Mouse (Mus musculus): ENCODE measurements at regions not wholly inside any gene's neighbourhood (a gene's known extent, or its start where the extent isn't known, plus 50 kb on each side); places are given as distances from the start of the nearest gene placed in this dataset.
"Not testable (repeated sequence)": the region's sequence is repeated elsewhere in the genome, so short reads cannot be mapped to it uniquely, and the experiment has no call there.

DNA sequence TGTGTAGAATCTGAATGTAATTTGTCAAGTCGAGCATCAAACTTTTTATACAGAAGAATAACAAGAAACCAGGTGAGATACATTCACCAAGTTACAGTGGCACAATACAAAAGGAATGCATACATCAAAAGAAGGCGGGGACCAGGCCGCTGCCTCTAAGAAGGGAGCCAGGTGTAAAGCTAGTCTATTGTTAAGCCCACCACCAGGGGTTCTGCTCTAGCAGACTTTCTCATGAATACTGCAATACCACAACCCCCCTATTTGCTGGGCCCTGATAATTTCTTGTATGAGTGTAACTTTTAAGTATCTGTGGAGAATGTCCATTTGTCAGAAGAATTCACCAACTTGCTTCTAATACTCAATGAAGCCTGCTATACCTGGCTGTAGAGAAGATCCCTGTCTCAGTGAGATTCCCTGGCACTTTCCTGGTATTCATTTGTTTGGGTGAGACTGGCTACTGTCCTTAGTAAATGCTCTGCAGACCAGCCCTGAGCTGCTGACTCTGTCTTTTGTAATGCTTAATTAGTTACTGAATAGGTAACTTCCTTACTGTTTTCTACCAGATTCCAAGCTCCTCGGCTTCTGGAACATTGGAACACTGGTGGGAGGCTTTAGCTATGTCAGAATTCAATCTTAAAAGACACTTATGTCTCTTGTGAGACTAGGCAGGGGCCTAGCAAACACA is 335.7 kb downstream of the Tbl1xr1 start:
- not testable (repeated sequence) for H3K4me2 ChIP-seq (ENCODE audit: low read depth); H3K36me3 ChIP-seq (ENCODE audit: control insufficient read depth, insufficient read depth, low read length); H3K4me3 ChIP-seq (ENCODE audit: low read depth, low read length); H3K9me3 ChIP-seq (ENCODE audit: control insufficient read depth, low read length); H3K27me3 ChIP-seq (ENCODE audit: control insufficient read depth, insufficient read depth, low read length); H3K4me1 ChIP-seq (ENCODE audit: control insufficient read depth, insufficient read depth, low read length); ATAC-seq (ENCODE audit: insufficient read depth, low FRiP score, low TSS enrichment); H3K9ac ChIP-seq (ENCODE audit: low read length); H3K27ac ChIP-seq (ENCODE audit: low read depth, low read length); DNase-seq (ENCODE audit: low spot score)
- WGBS: 74% methylated on average over 4 of the region's 4 CpGs

DNA sequence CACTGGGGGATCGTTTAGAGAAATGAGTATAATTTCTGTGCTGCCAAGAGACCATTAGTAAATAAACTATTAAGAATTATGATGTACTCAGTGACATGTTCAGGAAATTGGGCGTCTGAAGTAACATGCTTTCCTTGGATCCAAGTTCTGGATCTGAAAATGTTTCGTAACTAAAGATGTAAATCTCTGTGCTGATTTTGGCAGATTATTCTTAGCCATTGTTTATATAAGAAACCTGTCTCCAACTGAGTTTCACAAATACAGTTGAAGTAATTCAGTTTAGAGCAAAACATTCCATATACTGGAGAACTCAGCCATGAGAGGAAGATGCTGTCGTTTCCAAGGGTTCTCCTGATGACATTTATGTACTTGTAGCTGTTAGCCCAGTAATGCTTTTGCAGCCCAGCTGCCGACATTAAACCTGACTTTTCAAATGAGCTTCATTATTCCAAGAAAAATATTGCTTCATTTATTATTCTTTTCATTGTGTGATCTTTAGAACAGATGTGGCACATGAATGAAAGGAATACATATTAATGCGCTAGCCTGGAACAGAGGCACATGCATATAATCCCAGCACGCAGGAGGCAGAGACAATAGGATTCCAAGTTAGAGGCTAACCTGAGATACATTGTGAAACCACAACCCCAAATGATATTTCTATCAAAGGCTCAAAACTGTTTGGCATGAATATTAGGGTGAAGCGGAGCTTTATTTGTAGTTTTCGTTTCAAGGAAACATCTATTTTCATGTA is 361.8 kb downstream of the Tbl1xr1 start:
- Histone ChIP-seq H3K4me2 (ENCODE audit: low read depth) (no peak overlapping the region), H3K27me3 (ENCODE audit: control insufficient read depth, insufficient read depth, low read length) (no peaks in the 10 kb centered on the region), H3K36me3 (ENCODE audit: control insufficient read depth, insufficient read depth, low read length) (no peaks in the 10 kb centered on the region), H3K9ac (ENCODE audit: low read length) (no peak overlapping the region), H3K27ac (ENCODE audit: low read depth, low read length) (no peak overlapping the region), H3K4me1 (ENCODE audit: control insufficient read depth, insufficient read depth, low read length) (no peaks in the 10 kb centered on the region), H3K4me3 (ENCODE audit: low read depth, low read length) (no peak overlapping the region), H3K9me3 (ENCODE audit: control insufficient read depth, low read length) (no peaks in the 10 kb centered on the region)
- no peak for ATAC-seq (ENCODE audit: insufficient read depth, low FRiP score, low TSS enrichment)
- DNase-seq (ENCODE audit: low spot score): peak; percentile 10
- WGBS: 75% methylated on average over 9 of the region's 9 CpGs

DNA sequence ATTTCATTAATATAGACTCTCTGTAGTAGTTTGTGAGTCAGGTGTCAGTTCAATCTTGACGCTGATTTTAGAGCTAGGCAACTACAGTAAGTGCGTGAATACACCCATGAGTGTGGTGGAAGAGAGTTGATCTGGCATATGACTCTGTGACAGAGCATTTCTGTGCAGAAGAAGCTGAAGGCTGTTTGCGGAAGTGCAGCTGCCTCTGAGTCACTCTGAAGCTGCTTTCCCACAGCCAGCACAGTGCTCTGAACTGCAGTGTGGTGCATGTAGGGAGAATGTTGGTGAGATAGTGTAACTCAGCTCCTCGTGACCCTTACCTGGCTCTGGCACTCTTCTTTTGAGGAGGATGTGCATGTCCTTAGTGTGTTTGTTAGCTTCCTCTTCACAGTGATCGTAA is 394.1 kb downstream of the Tbl1xr1 start:
- H3K4me3 ChIP-seq (ENCODE audit: low read depth, low read length): no peak overlapping the region
- H3K36me3 ChIP-seq (ENCODE audit: control insufficient read depth, insufficient read depth, low read length): no peaks in the 10 kb centered on the region
- ATAC-seq (ENCODE audit: insufficient read depth, low FRiP score, low TSS enrichment) (no peak), DNase-seq (ENCODE audit: low spot score) (no peak)
- no peak overlapping the region for H3K4me2 ChIP-seq (ENCODE audit: low read depth)
- H3K9me3 ChIP-seq (ENCODE audit: control insufficient read depth, low read length): no peaks in the 10 kb centered on the region
- no peaks in the 10 kb centered on the region for H3K27me3 ChIP-seq (ENCODE audit: control insufficient read depth, insufficient read depth, low read length)
- H3K4me1 ChIP-seq (ENCODE audit: control insufficient read depth, insufficient read depth, low read length): no peaks in the 10 kb centered on the region
- H3K9ac ChIP-seq (ENCODE audit: low read length): no peak overlapping the region
- 84% methylated on average over 5 of the region's 5 CpGs for WGBS
- no peak overlapping the region for H3K27ac ChIP-seq (ENCODE audit: low read depth, low read length)

DNA sequence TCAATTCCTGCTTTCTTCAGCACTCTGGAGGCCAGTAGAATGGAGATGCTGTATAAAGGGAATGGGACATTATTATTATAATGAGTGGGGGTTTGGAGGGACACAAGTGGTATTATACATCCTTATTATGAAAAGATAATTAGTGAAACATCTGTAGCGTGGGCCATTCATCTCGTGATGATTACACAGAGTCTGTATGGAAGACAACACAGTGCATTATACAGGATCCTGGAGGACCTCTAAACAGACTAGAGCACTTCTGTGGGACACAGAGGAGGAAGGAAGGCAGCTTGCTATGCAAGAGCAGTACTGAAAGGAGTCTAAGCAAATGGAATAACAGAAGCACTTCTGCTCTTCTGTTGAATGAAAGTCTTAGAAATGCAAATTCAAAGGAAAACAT is 416.1 kb downstream of the Tbl1xr1 start:
- no peaks in the 10 kb centered on the region for H3K36me3 ChIP-seq (ENCODE audit: control insufficient read depth, insufficient read depth, low read length)
- H3K27ac ChIP-seq (ENCODE audit: low read depth, low read length): no peak overlapping the region
- H3K9me3 ChIP-seq (ENCODE audit: control insufficient read depth, low read length): no peaks in the 10 kb centered on the region
- no peaks in the 10 kb centered on the region for H3K4me1 ChIP-seq (ENCODE audit: control insufficient read depth, insufficient read depth, low read length)
- WGBS: 71% methylated on average over 2 of the region's 2 CpGs
- no peak overlapping the region for H3K4me2 ChIP-seq (ENCODE audit: low read depth)
- DNase-seq (ENCODE audit: low spot score) (no peak), ATAC-seq (ENCODE audit: insufficient read depth, low FRiP score, low TSS enrichment) (no peak)
- H3K27me3 ChIP-seq (ENCODE audit: control insufficient read depth, insufficient read depth, low read length): no peaks in the 10 kb centered on the region
- no peak overlapping the region for H3K9ac ChIP-seq (ENCODE audit: low read length)
- no peak overlapping the region for H3K4me3 ChIP-seq (ENCODE audit: low read depth, low read length)

Measured in neural tube, embryonic 11.5 days (tissue).